Mouse (Mus musculus) erythroblast, embryonic 14.5 days (primary cell): Measurements from ENCODE around the gene Gnb3.

Experiments
- GATA1 ChIP-seq: IDR thresholded peaks from 2 replicates; pipeline ENCODE4 v1.6.1; 2012; ENCODE audit warnings: low read length, inconsistent platforms, mixed read lengths
- TAL1 ChIP-seq: IDR thresholded peaks from 3 replicates; pipeline ENCODE4 v1.6.1; 2012; ENCODE audit warnings: low read length, inconsistent platforms, mixed read lengths

DNA sequence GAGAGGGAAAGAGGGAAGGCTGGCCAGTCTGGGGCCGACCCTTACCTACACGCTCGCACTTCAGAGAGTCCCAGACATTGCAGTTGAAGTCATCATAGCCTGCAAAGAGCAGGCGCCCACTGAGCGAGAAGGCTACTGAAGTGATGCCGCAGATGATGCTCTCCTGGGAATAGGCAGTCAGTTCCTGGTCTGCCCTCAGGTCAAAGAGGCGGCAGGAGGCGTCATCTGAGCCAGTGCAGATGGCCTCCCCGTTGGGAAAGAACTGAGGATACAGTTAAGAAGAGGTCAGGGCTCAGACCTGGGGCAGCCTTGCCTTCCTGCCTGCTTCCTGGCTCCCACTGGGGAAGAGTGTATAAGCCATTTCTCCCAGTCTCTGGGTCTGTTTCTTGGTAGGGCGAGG is 4.5 kb downstream of the Gnb3 start:
- TF ChIP-seq GATA1 (no peak), TAL1 (no peak)
